Mouse (Mus musculus): ENCODE results near the gene Epn3. TPM values are rescaled to one million over a fixed set of nuclear protein-coding genes. Genes with fewer than 3 reads are reported as not detected.

Gene Epn3
- polyA plus RNA-seq, 1 experiment, result not detected

- H3K4me3 ChIP-seq (ENCODE audit: insufficient read depth, low read length), result no peak overlapping the region
- no peak overlapping the region for H3K27ac ChIP-seq (ENCODE audit: insufficient read depth, low read depth, low read length)
- H3K4me1 ChIP-seq (ENCODE audit: control insufficient read depth, insufficient read depth, low read length), result no peaks in the 10 kb centered on the region
- TF ChIP-seq POLR2A (IDR thresholded peaks at IDR 0.05; ENCODE audit: borderline replicate concordance, low read depth, low read length), result no peak
- no peak for TF ChIP-seq CTCF (IDR thresholded peaks at IDR 0.05; ENCODE audit: low read depth, low read length)
These were observed 15.1 kb downstream of the Epn3 start for GRCm38 (mm10) chr11:94484636-94485035.

GRCm38 (mm10) chr11:94483921-94484320, 15.9 kb downstream of the Epn3 start:
- Histone ChIP-seq H3K4me3 (ENCODE audit: insufficient read depth, low read length) (no peak overlapping the region), H3K4me1 (ENCODE audit: control insufficient read depth, insufficient read depth, low read length) (no peaks in the 10 kb centered on the region), H3K27ac (ENCODE audit: insufficient read depth, low read depth, low read length) (no peak overlapping the region)
- TF ChIP-seq POLR2A (IDR thresholded peaks at IDR 0.05; ENCODE audit: borderline replicate concordance, low read depth, low read length), result no peak
- TF ChIP-seq CTCF (IDR thresholded peaks at IDR 0.05; ENCODE audit: low read depth, low read length), result no peak

GRCm38 (mm10) chr11:94483436-94483835, 16.3 kb downstream of the Epn3 start:
- H3K4me3 ChIP-seq (ENCODE audit: insufficient read depth, low read length), result no peak overlapping the region
- H3K4me1 ChIP-seq (ENCODE audit: control insufficient read depth, insufficient read depth, low read length), result no peaks in the 10 kb centered on the region
- no peak for TF ChIP-seq POLR2A (IDR thresholded peaks at IDR 0.05; ENCODE audit: borderline replicate concordance, low read depth, low read length)
- TF ChIP-seq CTCF (IDR thresholded peaks at IDR 0.05; ENCODE audit: low read depth, low read length), result no peak
- no peak overlapping the region for H3K27ac ChIP-seq (ENCODE audit: insufficient read depth, low read depth, low read length)

- H3K4me3 ChIP-seq (ENCODE audit: insufficient read depth, low read length), result no peak overlapping the region
- TF ChIP-seq POLR2A (IDR thresholded peaks at IDR 0.05; ENCODE audit: borderline replicate concordance, low read depth, low read length) (no peak), CTCF (IDR thresholded peaks at IDR 0.05; ENCODE audit: low read depth, low read length) (no peak)
These were observed 17.0 kb downstream of the Epn3 start for GRCm38 (mm10) chr11:94482738-94483137.

GRCm38 (mm10) chr11:94481963-94482362, 17.8 kb downstream of the Epn3 start:
- no peaks in the 10 kb centered on the region for H3K4me1 ChIP-seq (ENCODE audit: control insufficient read depth, insufficient read depth, low read length)
- H3K4me3 ChIP-seq (ENCODE audit: insufficient read depth, low read length), result no peak overlapping the region
- no peak for TF ChIP-seq POLR2A (IDR thresholded peaks at IDR 0.05; ENCODE audit: borderline replicate concordance, low read depth, low read length)
- no peak overlapping the region for H3K27ac ChIP-seq (ENCODE audit: insufficient read depth, low read depth, low read length)

More at GRCm38 (mm10) chr11:94482738-94483137, 17.0 kb downstream of the Epn3 start:
- Histone ChIP-seq H3K4me1 (ENCODE audit: control insufficient read depth, insufficient read depth, low read length) (no peaks in the 10 kb centered on the region), H3K27ac (ENCODE audit: insufficient read depth, low read depth, low read length) (no peak overlapping the region)

GRCm38 (mm10) chr11:94480382-94480781, 19.4 kb downstream of the Epn3 start:
- TF ChIP-seq POLR2A (IDR thresholded peaks at IDR 0.05; ENCODE audit: borderline replicate concordance, low read depth, low read length), result no peak
- TF ChIP-seq CTCF (IDR thresholded peaks at IDR 0.05; ENCODE audit: low read depth, low read length), result no peak
- no peak overlapping the region for H3K4me3 ChIP-seq (ENCODE audit: insufficient read depth, low read length)
- no peaks in the 10 kb centered on the region for H3K4me1 ChIP-seq (ENCODE audit: control insufficient read depth, insufficient read depth, low read length)
- no peak overlapping the region for H3K27ac ChIP-seq (ENCODE audit: insufficient read depth, low read depth, low read length)

GRCm38 (mm10) chr11:94477651-94478050, 22.1 kb downstream of the Epn3 start:
- TF ChIP-seq POLR2A (IDR thresholded peaks at IDR 0.05; ENCODE audit: borderline replicate concordance, low read depth, low read length) (no peak), CTCF (IDR thresholded peaks at IDR 0.05; ENCODE audit: low read depth, low read length) (no peak)
- 0 out of 2 replicates have a peak, but pooled peaks cover 2% of the 10 kb centered on the region for H3K4me1 ChIP-seq (ENCODE audit: control insufficient read depth, insufficient read depth, low read length)

GRCm38 (mm10) chr11:94475722-94476121, 24.1 kb downstream of the Epn3 start:
- no peak for TF ChIP-seq CTCF (IDR thresholded peaks at IDR 0.05; ENCODE audit: low read depth, low read length)
- TF ChIP-seq POLR2A (IDR thresholded peaks at IDR 0.05; ENCODE audit: borderline replicate concordance, low read depth, low read length), result no peak

More at GRCm38 (mm10) chr11:94477651-94478050, 22.1 kb downstream of the Epn3 start:
- H3K27ac ChIP-seq (ENCODE audit: insufficient read depth, low read depth, low read length), result no peak overlapping the region
- H3K4me3 ChIP-seq (ENCODE audit: insufficient read depth, low read length), result no peak overlapping the region

GRCm38 (mm10) chr11:94474544-94474910, 25.2 kb downstream of the Epn3 start:
- TF ChIP-seq CTCF (IDR thresholded peaks at IDR 0.05; ENCODE audit: low read depth, low read length) (no peak), POLR2A (IDR thresholded peaks at IDR 0.05; ENCODE audit: borderline replicate concordance, low read depth, low read length) (no peak)
- Histone ChIP-seq H3K4me3 (ENCODE audit: insufficient read depth, low read length) (peak overlapping the region; percentile 38), H3K4me1 (ENCODE audit: control insufficient read depth, insufficient read depth, low read length) (0 out of 2 replicates have a peak, but pooled peaks cover 2% of the 10 kb centered on the region), H3K27ac (ENCODE audit: insufficient read depth, low read depth, low read length) (no peak overlapping the region)

More at GRCm38 (mm10) chr11:94475722-94476121, 24.1 kb downstream of the Epn3 start:
- no peak overlapping the region for H3K4me3 ChIP-seq (ENCODE audit: insufficient read depth, low read length)
- 0 out of 2 replicates have a peak, but pooled peaks cover 2% of the 10 kb centered on the region for H3K4me1 ChIP-seq (ENCODE audit: control insufficient read depth, insufficient read depth, low read length)
- no peak overlapping the region for H3K27ac ChIP-seq (ENCODE audit: insufficient read depth, low read depth, low read length)

GRCm38 (mm10) chr11:94473707-94474543, 25.8 kb downstream of the Epn3 start, which contains the start of gene Cacna1g:
Gene Cacna1g (minus strand): TSS chr11:94474198.
- Histone ChIP-seq H3K4me3 (ENCODE audit: insufficient read depth, low read length) (peak within 1 kb of the TSS; percentile 38), H3K4me1 (ENCODE audit: control insufficient read depth, insufficient read depth, low read length) (0 out of 2 replicates have a peak, but pooled peaks cover 2% of the 10 kb centered on the region), H3K27ac (ENCODE audit: insufficient read depth, low read depth, low read length) (no peak within 1 kb of the TSS)
- TF ChIP-seq CTCF (IDR thresholded peaks at IDR 0.05; ENCODE audit: low read depth, low read length) (no peak), POLR2A (IDR thresholded peaks at IDR 0.05; ENCODE audit: borderline replicate concordance, low read depth, low read length) (no peak)

All from bone marrow macrophage, adult 2 months (primary cell).